Mouse (Mus musculus): Measurements from ENCODE around the gene BC004004.
"Not testable (repeated sequence)": the region's sequence is repeated elsewhere in the genome, so short reads cannot be mapped to it uniquely, and the experiment has no call there.

Gene BC004004

GRCm38 (mm10) chr17:29260501-29260900 is 8.1 kb upstream of the BC004004 start:
- no peak for DNase-seq (ENCODE audit: low read depth)

- DNase-seq (ENCODE audit: low read depth): no peak
Measured at GRCm38 (mm10) chr17:29261603-29262258, 6.9 kb upstream of the BC004004 start.

GRCm38 (mm10) chr17:29262259-29262649 is 6.3 kb upstream of the BC004004 start:
- no peak for DNase-seq (ENCODE audit: low read depth)

DNA sequence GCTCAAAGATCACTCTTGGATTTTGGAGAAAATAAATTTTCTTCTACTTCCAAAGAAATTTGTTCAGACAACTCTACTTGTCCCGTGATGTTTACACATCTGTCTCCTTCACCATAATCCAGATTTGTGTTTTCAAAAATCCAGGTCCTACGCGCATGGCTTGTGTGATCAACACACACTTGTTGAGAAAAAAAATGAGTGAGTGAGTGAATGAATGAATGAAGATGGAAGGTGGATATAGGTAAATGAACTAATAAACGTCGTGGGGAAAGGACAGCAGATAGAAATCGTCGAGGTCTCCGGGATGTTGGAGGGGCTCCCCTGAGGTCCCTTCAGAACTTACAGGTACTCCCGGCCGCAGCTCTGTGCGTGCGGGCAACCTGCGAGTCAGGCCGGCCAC is 5.2 kb upstream of the BC004004 start:
- DNase-seq (ENCODE audit: low read depth): no peak

DNA sequence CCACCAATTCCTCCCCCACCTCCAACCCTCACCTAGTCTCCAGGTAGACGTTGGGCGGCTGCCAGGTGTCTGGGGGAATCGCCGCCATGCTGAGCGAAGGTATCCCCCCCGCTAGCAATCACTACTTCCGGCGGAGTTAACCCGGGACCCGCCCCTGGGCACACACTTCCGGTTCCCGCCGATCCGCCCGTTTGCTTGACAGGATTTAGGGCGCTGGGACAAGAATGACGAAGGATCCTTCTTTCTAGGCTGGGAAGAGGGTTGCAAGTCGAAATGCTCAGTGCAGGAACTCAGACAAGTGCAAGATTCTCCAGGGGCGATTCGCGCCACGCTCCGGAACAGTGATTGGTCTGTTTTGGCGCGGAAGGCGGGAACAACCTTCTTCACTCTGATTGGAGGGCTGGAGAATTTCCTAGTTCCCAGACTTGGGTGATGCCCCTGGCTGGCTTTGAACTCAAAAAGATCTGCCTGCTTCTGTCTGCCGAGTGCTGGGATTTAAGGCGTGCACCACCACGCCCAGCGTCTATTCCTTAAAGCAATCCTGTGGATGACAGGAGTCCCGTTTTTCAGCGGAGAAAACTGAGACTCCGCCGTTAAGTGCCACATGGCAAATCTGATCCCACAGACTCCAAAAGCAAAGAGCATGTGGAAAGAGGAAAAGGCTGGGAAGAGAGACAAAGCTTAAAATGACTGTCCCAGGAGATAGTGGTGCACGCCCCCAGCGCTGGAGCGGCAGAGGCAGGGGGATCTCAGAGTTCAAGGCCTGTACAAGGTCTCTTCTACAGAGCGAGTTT is 4.6 kb upstream of the BC004004 start, which contains the start of gene Ppil1:
TSS of gene Ppil1 (minus strand) at position 347 of the 794 bp plus-strand sequence.
- DNase-seq (ENCODE audit: low read depth): peak; percentile 70

DNA sequence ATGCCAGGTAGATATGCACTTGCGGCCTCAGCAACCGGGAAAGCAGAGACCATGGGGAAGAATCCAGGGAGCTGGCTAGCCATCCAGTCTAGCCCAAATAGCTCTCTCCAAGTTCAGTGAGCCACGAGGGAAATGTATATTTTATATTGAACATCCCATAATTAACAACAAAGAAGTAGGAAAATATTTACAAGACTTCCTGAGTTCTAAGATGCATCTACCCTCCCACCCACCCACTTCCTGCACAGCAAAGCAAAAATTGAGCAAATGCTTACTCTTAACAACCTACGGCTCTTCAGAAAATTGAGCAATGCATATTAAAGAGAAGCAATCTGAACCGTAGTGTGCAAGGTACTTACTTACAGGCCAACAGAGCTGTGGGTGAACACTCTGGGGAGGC is 3.8 kb upstream of the BC004004 start:
- DNase-seq (ENCODE audit: low read depth): no peak

- not testable (repeated sequence) for DNase-seq (ENCODE audit: low read depth)
Measured at GRCm38 (mm10) chr17:29267040-29267439, 1.5 kb upstream of the BC004004 start.

DNA sequence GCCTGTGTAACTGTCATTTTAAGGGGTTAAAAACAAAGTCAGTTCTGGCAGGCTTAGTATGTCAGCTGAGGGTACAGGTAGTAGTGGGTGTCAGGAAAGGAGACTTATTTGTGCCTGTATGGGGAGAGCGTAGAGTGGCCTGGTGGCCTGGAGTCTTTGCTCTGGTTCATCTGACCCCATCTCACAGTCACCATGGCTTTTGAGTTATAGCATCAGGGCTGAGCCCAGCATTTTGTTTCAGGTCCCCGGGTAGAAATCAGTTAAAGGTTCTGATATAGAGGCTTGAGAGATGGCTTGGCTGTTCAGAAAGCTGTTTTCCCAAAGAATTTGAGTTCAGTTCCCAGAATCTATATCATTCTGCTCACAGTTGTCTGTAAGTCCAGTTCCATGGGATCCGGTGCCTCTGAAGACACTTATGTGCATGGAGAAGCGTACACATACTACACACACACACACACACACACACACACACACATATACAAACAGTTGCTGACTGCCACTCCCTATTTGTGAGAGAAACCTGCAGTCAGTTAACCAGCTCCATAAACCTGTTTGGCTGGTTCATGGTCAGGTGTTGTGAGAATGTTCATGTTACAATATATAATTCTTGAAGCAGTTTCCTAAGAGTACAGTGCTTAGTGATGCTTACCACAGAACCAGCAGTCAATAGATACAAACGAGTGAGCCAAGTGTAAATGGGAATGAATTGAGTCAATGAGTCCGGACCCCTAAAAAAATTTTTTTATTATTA is 482 bp upstream of the BC004004 start:
- DNase-seq (ENCODE audit: low read depth): no peak

GRCm38 (mm10) chr17:29269349-29269706 is 740 bp downstream of the BC004004 start:
- DNase-seq (ENCODE audit: low read depth): no peak

GRCm38 (mm10) chr17:29270148-29270698 is 1.6 kb downstream of the BC004004 start:
- no peak for DNase-seq (ENCODE audit: low read depth)

GRCm38 (mm10) chr17:29273156-29273555 is 4.6 kb downstream of the BC004004 start:
- no peak for DNase-seq (ENCODE audit: low read depth)

GRCm38 (mm10) chr17:29273889-29274288 is 5.3 kb downstream of the BC004004 start:
- no peak for DNase-seq (ENCODE audit: low read depth)

DNA sequence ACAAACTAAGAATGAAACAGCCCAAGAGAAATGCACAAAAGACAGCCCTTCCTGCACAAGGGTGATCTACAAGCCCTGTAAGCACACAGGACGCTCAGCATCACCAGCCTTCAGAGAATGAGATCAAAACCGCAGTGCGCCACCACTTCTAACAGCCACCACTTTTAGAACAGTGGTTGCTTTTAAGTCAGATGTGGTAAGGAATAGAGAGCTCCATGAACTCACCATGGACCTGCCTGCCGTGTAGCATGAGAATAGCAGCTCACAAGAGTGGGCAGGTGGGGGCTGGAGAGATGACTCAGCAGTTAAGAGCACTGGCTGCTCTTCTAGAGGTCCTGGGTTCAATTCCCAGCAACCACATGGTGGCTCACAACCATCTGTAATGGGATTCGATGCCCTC is 11.8 kb downstream of the BC004004 start:
- DNase-seq (ENCODE audit: low read depth): no peak

DNA sequence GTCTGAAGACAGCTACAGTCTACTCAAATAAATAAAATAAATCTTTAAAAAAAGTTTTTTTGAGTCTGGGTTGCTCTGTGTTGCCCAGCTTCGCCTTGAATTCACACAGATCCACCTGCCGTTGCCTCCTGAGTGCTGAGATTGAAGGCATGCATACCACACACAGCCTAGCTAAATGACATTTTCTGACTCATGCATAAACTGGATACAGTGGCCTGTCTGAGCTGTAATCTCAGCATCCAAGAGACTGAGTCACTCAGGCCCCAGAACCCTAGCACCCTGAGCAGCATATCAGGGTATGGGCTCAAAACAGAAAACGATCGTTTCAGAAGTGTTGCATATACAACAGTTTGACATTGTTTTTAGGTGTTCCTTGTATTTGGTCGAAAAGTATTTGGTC is 13.0 kb downstream of the BC004004 start:
- no peak for DNase-seq (ENCODE audit: low read depth)

- no peak for DNase-seq (ENCODE audit: low read depth)
Measured at GRCm38 (mm10) chr17:29282216-29282952, 13.8 kb downstream of the BC004004 start.

- DNase-seq (ENCODE audit: low read depth): no peak
Measured at GRCm38 (mm10) chr17:29291793-29292192, 23.2 kb downstream of the BC004004 start.

GRCm38 (mm10) chr17:29292996-29293395 is 24.4 kb downstream of the BC004004 start:
- no peak for DNase-seq (ENCODE audit: low read depth)

DNA sequence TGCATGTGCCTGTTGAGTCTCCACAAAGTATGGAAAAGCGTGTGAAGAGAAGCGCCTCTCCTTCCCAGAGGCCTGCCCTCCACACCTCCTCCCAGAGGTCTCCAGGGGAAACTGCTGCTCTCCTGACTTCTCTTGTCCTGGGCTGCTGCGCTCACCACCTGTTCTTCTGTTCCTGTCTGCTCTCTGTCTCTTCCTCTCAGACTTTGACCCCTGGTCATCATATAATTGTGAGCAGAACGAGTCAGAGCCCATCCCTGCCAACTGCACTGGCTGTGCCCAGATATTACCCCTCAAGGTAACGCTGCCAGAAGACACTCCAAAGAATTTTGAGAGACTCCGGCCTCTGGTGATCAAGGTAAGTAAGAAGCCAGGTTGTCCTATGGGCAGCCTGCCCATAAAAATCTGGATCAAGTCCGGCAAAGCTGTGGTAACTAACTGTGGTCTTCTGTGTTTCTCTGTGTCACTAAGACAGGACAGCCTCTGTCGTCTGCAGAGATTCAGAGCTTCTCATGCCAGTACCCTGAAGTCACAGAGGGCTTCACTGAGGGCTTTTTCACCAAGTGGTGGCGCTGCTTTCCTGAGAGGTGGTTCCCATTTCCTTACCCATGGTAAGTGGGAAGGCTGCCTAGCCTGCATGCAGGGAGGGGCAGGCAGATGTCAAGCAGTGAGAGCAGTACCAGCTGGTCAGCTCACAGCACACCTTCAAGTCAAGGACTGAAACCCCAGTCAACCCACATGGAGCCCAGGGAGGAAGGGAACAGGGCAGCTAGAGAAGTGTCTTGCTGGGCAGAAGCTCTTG is 25.4 kb downstream of the BC004004 start:
- no peak for DNase-seq (ENCODE audit: low read depth)

GRCm38 (mm10) chr17:29295835-29296234 is 27.2 kb downstream of the BC004004 start:
- DNase-seq (ENCODE audit: low read depth): no peak

GRCm38 (mm10) chr17:29297321-29297720 is 28.7 kb downstream of the BC004004 start:
- no peak for DNase-seq (ENCODE audit: low read depth)

- DNase-seq (ENCODE audit: low read depth): no peak
Measured at GRCm38 (mm10) chr17:29297813-29298212, 29.2 kb downstream of the BC004004 start.

Measured in c-Kit-positive CD71-negative TER-119-negative erythroid progenitor cells, embryonic 14.5 days (primary cell).